Mouse (Mus musculus) neutrophil, adult 59 days (primary cell): ENCODE results near the gene Hrh3. TPM values are rescaled to one million over a fixed set of nuclear protein-coding genes. Genes with fewer than 3 reads are reported as not detected.

Experiments
- total RNA-seq, 2 experiments: library from RNA; stranded (reverse); gene quantifications; 1 replicate in 1 of 2; 2 replicates in 1 of 2; pipeline ENCODE4 v1.2.4; 2023

Gene Hrh3
- not detected for total RNA-seq

GRCm38 (mm10) chr2:180103978-180104658 lies at the start of gene Hrh3:
Gene Hrh3 (minus strand): TSS chr2:180104488.

DNA sequence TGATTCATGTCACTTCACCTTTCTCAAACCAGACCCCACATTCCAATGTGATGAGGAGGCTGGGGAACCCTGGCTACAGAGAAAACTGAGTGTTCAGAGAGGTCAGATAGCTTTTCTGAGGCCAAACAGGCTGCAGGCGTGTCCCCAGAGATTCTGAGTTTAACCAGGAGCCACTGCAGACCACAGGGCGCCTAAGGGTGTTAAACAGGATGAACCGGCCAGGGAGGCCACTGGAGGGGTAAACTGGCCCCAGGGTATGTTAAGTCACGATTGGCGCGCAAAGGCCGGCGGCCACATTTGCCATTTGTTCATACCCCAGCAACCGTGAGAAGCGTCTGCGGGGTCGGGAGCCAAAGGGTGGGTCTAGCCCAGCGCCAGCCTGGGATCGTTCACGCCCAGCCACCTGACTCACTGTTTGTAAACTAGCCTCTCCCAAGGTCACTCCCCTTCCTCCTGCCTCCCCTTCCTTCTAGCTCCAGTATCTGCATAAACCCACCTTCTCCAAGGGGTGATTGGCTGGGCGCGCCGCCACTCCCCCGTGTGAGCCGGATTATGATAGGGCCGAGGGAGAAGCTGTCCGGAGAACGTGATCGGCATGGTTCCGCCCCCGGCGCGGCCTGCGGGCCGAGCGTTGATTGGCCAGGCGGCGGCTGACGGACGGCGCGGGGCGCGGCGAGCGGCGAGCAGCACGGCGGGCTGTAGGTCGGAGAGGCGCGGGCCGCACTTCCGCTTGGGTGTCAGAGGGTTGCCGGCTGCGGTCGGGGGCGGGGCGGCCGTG lies 14.6 kb upstream of the Hrh3 start, which contains the start of gene Osbpl2:
Gene Osbpl2, plus strand, starts transcription at position 646 of the 778 bp plus-strand sequence.

GRCm38 (mm10) chr2:180070481-180071453 lies 33.5 kb downstream of the Hrh3 start, which contains the start of gene Mtg2:
Gene Mtg2 (plus strand): TSS chr2:180070588.

Other genes starting within 250 kb of the Hrh3 start
- gene Taf4, start 127.8 kb downstream of the Hrh3 start, total RNA-seq: 10 to 100 TPM; 34.7 to 35.2 TPM
- gene Lsm14b, start 79.5 kb downstream of the Hrh3 start, total RNA-seq: 10 to 100 TPM; 17.8 to 17.9 TPM
- 100 to 1,000 TPM; 143 to 165 TPM for gene Psma7, start 62.1 kb downstream of the Hrh3 start, total RNA-seq
- 1 to 10 TPM; 3.9 to 4.2 TPM for gene Ss18l1, start 62.0 kb downstream of the Hrh3 start, total RNA-seq
- 1 to 10 TPM; 6.6 to 8.4 TPM for gene Mtg2, start 33.9 kb downstream of the Hrh3 start, total RNA-seq
- 10 to 100 TPM; 72.1 to 78.5 TPM for gene Osbpl2, start 14.8 kb upstream of the Hrh3 start, total RNA-seq
- 10 to 100 TPM; 71.8 to 74.1 TPM for gene Adrm1, start 67.0 kb upstream of the Hrh3 start, total RNA-seq
- gene Lama5, start 121.4 kb upstream of the Hrh3 start, total RNA-seq: under 1 TPM; 0.71 TPM
- 100 to 1,000 TPM; 517 to 537 TPM for gene Rps21, start 152.9 kb upstream of the Hrh3 start, total RNA-seq
- 10 to 100 TPM; 25.6 to 27.2 TPM for gene Cables2, start 169.0 kb upstream of the Hrh3 start, total RNA-seq
- not detected for gene Rbbp8nl, start 185.4 kb upstream of the Hrh3 start, total RNA-seq
- gene Gata5, start 230.2 kb upstream of the Hrh3 start, total RNA-seq: not detected